Mouse (Mus musculus): ENCODE results near the gene Kdm2a.

DNA sequence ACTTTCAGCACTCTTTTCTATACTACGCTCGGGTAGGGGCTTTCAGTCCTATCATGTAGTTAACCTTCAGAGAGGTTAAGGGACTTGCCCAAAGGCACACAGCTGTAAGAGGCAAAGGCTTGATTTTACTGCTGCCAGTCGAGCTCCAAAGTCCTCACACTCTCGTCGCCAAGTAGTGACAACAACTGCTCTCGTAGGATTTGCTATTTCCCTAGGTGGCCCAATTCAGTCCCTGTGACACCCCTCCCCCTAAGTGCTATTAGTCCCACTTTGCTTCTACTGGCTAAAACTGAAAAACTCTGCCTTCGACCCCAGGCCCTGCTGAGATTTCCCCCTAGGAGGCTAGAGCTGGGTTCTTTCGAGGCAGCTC, 40.7 kb upstream of the Kdm2a start:
- TF ChIP-seq GATA1 (IDR thresholded peaks at IDR 0.05; ENCODE audit: borderline replicate concordance, low read length) = no peak
- no peak for TF ChIP-seq FLI1 (IDR thresholded peaks at IDR 0.05; ENCODE audit: low read length)

Data from megakaryocyte, embryonic 14.5 days (primary cell).